Mouse (Mus musculus): ENCODE data around the gene Haspin. TPM values are rescaled to one million over a fixed set of nuclear protein-coding genes. Genes with fewer than 3 reads are reported as not detected.

The Haspin gene
- polyA plus RNA-seq, 1 experiment = 2.5 TPM

DNA sequence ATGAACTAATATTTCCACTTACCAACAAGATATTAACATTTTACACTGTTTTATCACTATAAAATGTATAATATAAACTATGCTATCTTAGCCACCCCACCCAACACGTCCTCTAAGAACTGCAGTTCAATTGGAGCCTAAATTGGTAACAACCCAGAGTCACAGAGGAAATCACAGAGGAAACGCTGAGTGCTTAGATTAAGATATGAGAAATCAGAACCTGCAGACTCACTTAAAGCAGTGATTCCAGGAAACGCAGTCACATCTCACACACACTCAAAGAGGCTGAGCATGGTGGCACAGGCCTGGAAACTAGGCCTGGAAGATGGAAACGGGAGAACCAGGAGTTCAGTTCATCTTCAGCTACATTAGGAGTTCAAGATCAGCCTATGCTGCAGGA is 36.8 kb downstream of the Haspin start:
- Histone ChIP-seq H3K27me3 (ENCODE audit: control insufficient read depth, insufficient read depth, low read length) (no peaks in the 10 kb centered on the region), H3K27ac (ENCODE audit: insufficient read depth, low read depth, low read length) (no peak overlapping the region), H3K4me1 (ENCODE audit: control insufficient read depth, insufficient read depth, insufficient read length, low read length) (no peaks in the 10 kb centered on the region), H3K4me3 (ENCODE audit: low read depth, low read length) (no peak overlapping the region), H3K36me3 (ENCODE audit: control insufficient read depth, insufficient read depth, low read length) (no peaks in the 10 kb centered on the region)
- TF ChIP-seq POLR2A (IDR thresholded peaks at IDR 0.05; ENCODE audit: low read depth, low read length) (no peak), CTCF (IDR thresholded peaks at IDR 0.05; ENCODE audit: extremely low read depth, insufficient read length, insufficient replicate concordance, low read depth, low read length) (no peak)
- 70% methylated on average over 4 of the region's 4 CpGs for WGBS

DNA sequence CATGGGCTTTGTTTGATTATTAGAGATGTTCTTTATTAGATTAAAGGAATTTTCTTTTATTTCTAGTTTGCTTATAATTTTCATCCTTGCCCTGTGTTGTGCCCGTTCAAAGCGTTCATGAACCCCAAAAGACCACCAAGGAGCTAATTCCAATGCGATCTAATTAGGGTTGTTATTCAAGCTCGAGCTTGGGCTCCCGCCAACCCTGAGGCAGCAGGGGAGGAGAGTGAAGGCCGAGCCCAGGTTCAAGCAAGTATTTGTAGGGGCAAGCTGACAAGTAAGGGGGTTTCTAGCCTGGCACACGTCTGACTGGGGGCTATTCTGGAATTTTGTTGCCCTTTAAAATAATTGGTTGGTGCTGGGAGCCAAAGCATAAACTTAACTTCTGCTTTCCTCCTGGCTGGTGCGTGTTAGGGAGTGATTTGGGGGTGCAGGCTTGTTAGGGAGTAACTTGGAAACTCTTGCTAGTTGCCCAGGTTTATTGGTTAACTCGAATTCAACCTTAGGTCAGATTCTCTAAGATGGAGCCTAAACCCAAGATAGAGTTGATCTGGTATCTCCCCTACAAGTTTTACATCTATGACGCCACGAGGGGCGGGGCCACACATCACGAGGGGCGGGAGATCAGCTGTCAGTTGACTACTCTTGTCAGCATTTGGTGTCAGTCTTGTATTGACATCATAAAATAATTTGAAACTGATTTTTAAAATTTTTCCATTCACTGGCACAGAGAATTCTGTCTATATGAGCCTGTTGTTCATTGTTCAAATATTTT is 37.9 kb downstream of the Haspin start:
- 70% methylated on average over 14 of the region's 14 CpGs for WGBS
- Histone ChIP-seq H3K27me3 (ENCODE audit: control insufficient read depth, insufficient read depth, low read length) (no peaks in the 10 kb centered on the region), H3K4me1 (ENCODE audit: control insufficient read depth, insufficient read depth, insufficient read length, low read length) (no peaks in the 10 kb centered on the region), H3K27ac (ENCODE audit: insufficient read depth, low read depth, low read length) (no peak overlapping the region), H3K36me3 (ENCODE audit: control insufficient read depth, insufficient read depth, low read length) (no peaks in the 10 kb centered on the region), H3K4me3 (ENCODE audit: low read depth, low read length) (no peak overlapping the region)
- no peak for TF ChIP-seq POLR2A (IDR thresholded peaks at IDR 0.05; ENCODE audit: low read depth, low read length)
- TF ChIP-seq CTCF (IDR thresholded peaks at IDR 0.05; ENCODE audit: extremely low read depth, insufficient read length, insufficient replicate concordance, low read depth, low read length) = no peak

DNA sequence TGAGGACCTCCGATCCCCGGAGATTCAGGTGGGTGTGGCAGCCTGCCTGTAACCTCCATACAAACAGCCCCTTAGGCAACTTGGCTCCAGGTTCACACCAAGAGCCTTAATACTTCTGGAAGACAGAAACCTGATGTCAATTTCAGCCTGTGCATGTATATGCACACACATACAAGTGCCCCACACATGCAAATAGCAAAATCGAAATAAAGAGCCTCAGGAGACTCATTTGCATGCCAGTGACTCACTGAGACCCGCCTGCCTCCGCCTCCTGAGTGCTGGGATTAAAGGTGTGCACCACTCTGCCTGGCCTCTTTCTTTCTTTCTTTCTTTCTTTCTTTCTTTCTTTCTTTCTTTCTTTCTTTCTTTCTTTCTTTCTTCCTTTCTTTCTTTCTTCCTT is 39.2 kb downstream of the Haspin start:
- no peak for TF ChIP-seq CTCF (IDR thresholded peaks at IDR 0.05; ENCODE audit: extremely low read depth, insufficient read length, insufficient replicate concordance, low read depth, low read length)
- no peak for TF ChIP-seq POLR2A (IDR thresholded peaks at IDR 0.05; ENCODE audit: low read depth, low read length)
- Histone ChIP-seq H3K36me3 (ENCODE audit: control insufficient read depth, insufficient read depth, low read length) (no peaks in the 10 kb centered on the region), H3K27me3 (ENCODE audit: control insufficient read depth, insufficient read depth, low read length) (no peaks in the 10 kb centered on the region), H3K4me1 (ENCODE audit: control insufficient read depth, insufficient read depth, insufficient read length, low read length) (no peaks in the 10 kb centered on the region), H3K4me3 (ENCODE audit: low read depth, low read length) (no peak overlapping the region), H3K27ac (ENCODE audit: insufficient read depth, low read depth, low read length) (no peak overlapping the region)
- 29% methylated on average over 5 of the region's 5 CpGs for WGBS

DNA sequence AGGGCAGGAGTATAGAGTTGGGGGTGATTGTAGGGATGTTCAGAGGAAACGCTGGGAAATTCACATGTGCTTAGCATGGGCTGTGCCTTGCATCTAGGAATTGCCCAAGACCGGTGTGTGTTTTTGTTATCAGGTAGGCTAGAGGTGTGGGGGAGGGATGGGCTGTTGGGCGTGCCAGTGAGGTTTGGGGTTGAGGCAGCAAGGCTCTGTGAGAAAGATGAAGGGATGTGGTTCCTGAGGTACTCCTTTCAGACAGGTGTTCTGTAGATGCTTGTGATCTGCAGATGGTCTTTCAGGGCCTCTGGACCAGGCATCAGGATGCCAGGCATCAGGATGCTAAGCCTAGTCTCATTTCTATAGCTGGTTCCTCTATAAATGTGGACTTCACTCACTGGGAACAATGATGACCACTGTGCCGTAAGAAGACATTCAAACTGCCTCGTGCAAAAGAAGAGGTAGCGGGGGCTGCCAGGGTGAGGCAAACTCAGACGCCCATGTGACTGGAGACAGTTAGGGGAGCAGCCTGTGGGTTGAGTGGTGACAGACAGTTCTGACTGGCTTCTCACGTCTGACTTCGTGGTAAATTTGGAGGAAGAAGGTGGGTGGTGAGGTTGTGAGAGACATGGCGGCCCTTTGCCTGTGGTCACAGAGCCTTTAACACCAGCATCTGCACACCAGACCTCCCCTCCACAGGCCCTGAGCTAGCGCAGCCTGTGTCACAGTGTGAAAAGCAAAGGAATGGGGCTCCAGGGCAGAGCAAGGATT is 43.7 kb downstream of the Haspin start:
- H3K4me1 ChIP-seq (ENCODE audit: control insufficient read depth, insufficient read depth, insufficient read length, low read length) = no peaks in the 10 kb centered on the region
- WGBS = 63% methylated on average over 11 of the region's 11 CpGs
- no peaks in the 10 kb centered on the region for H3K36me3 ChIP-seq (ENCODE audit: control insufficient read depth, insufficient read depth, low read length)
- H3K27me3 ChIP-seq (ENCODE audit: control insufficient read depth, insufficient read depth, low read length) = no peaks in the 10 kb centered on the region
- TF ChIP-seq CTCF (IDR thresholded peaks at IDR 0.05; ENCODE audit: extremely low read depth, insufficient read length, insufficient replicate concordance, low read depth, low read length) = no peak
- TF ChIP-seq POLR2A (IDR thresholded peaks at IDR 0.05; ENCODE audit: low read depth, low read length) = no peak
- no peak overlapping the region for H3K4me3 ChIP-seq (ENCODE audit: low read depth, low read length)
- H3K27ac ChIP-seq (ENCODE audit: insufficient read depth, low read depth, low read length) = peak overlapping the region; percentile 16; the same call in 1 of the 2 replicates

DNA sequence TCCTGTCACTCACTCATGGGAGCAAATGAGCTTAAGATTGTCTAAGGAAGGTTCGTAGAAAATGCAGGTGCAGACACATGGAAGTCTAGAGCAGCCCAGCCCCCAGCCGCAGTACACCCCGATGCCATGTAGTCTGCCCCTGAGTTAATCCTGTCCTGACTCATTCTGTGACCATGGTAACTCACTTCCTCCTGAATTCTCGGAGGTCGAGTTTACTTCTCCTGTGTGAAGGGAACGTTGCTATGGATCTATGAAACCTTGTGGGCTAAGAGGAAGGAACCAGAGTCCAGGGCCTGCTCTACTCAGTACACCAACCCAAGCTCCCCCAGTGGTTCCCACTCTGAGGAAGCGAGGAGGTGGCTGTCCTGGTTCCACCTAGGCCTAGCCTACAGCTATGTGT is 45.2 kb downstream of the Haspin start:
- Histone ChIP-seq H3K27me3 (ENCODE audit: control insufficient read depth, insufficient read depth, low read length) (no peaks in the 10 kb centered on the region), H3K4me3 (ENCODE audit: low read depth, low read length) (peak overlapping the region; percentile 33; the same call in 1 of the 2 replicates), H3K4me1 (ENCODE audit: control insufficient read depth, insufficient read depth, insufficient read length, low read length) (no peaks in the 10 kb centered on the region), H3K27ac (ENCODE audit: insufficient read depth, low read depth, low read length) (peak overlapping the region; percentile 48; the same call in 1 of the 2 replicates), H3K36me3 (ENCODE audit: control insufficient read depth, insufficient read depth, low read length) (no peaks in the 10 kb centered on the region)
- 60% methylated on average over 7 of the region's 7 CpGs for WGBS
- TF ChIP-seq POLR2A (IDR thresholded peaks at IDR 0.05; ENCODE audit: low read depth, low read length) (no peak), CTCF (IDR thresholded peaks at IDR 0.05; ENCODE audit: extremely low read depth, insufficient read length, insufficient replicate concordance, low read depth, low read length) (no peak)

DNA sequence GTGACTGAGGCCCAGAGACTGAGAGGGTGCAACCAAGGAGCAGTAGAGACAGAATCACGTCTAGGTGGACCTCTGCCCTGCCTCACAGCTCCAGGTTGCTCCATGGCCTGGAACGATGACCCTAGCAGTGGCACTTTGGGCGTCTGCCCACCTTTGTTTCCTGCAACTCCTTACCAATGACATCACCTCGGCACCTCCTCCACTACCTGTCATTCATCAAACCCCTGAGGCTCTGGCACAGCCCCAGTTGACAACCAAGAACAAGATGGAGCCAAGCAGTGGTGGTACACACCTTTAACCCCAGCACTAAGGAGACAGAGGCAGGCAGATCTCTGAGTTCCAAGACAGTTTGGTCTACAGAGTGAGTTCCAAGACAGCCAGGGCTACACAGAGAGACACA is 46.0 kb downstream of the Haspin start:
- 53% methylated on average over 4 of the region's 4 CpGs for WGBS
- Histone ChIP-seq H3K27me3 (ENCODE audit: control insufficient read depth, insufficient read depth, low read length) (no peaks in the 10 kb centered on the region), H3K4me3 (ENCODE audit: low read depth, low read length) (peak overlapping the region; percentile 33; the same call in 1 of the 2 replicates), H3K27ac (ENCODE audit: insufficient read depth, low read depth, low read length) (no peak overlapping the region), H3K4me1 (ENCODE audit: control insufficient read depth, insufficient read depth, insufficient read length, low read length) (no peaks in the 10 kb centered on the region), H3K36me3 (ENCODE audit: control insufficient read depth, insufficient read depth, low read length) (no peaks in the 10 kb centered on the region)
- TF ChIP-seq CTCF (IDR thresholded peaks at IDR 0.05; ENCODE audit: extremely low read depth, insufficient read length, insufficient replicate concordance, low read depth, low read length) (no peak), POLR2A (IDR thresholded peaks at IDR 0.05; ENCODE audit: low read depth, low read length) (no peak)

DNA sequence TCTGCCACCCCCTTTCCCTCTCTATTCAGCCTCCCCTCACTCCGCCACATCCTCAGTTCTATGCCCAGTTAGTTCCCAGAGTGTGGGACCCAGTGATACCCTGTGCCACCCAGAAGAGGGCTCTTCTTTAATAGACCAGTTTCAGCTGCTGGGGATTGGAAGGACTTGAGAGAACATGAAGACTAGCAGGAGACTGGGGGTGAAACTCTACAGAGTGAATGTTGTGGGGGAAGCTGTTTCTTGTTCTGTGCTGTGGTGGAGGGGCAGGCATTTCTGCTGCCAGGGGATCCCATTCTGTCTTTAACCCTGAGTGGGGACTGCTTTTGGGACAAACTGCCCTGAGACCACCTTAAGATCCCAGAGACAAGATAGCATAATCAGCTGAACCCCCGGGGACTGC is 47.3 kb downstream of the Haspin start:
- no peaks in the 10 kb centered on the region for H3K27me3 ChIP-seq (ENCODE audit: control insufficient read depth, insufficient read depth, low read length)
- H3K4me1 ChIP-seq (ENCODE audit: control insufficient read depth, insufficient read depth, insufficient read length, low read length) = no peaks in the 10 kb centered on the region
- WGBS = 83% methylated on average over 2 of the region's 2 CpGs
- H3K27ac ChIP-seq (ENCODE audit: insufficient read depth, low read depth, low read length) = peak overlapping the region; percentile 31; the same call in 1 of the 2 replicates
- no peaks in the 10 kb centered on the region for H3K36me3 ChIP-seq (ENCODE audit: control insufficient read depth, insufficient read depth, low read length)
- peak overlapping the region; percentile 36 for H3K4me3 ChIP-seq (ENCODE audit: low read depth, low read length)
- no peak for TF ChIP-seq CTCF (IDR thresholded peaks at IDR 0.05; ENCODE audit: extremely low read depth, insufficient read length, insufficient replicate concordance, low read depth, low read length)
- TF ChIP-seq POLR2A (IDR thresholded peaks at IDR 0.05; ENCODE audit: low read depth, low read length) = no peak
